Mouse (Mus musculus) spleen, postnatal 36 days (tissue): ENCODE measurements at regions not wholly inside any gene's neighbourhood (a gene's known extent, or its start where the extent isn't known, plus 50 kb on each side); places are given as distances from the start of the nearest gene placed in this dataset.

Experiments
- DNase-seq, 2 experiments: peaks; one replicate each; pipeline ENCODE4 v3.0.0; 2022; ENCODE audit warnings: low spot score in 2 of 2, mixed read lengths in 1 of 2

DNA sequence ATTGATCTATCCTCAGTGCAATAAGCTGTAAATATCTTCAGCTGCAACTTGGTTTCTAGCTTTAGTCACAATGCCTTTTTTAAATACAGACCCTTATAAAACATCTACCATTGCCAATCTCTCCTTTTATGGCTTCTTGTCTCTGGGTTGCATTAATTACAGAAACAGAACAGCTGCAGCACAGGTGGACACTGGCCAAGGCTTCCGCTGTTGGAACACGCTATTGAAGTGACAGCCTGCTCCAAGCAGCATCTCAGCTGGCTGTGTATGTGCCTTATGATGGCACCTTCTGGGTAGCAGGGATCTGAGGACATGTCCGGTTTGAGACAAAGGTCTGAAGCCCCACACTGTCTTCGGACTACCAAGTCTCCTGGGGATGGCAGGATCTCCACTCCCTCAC, 207.1 kb upstream of the Plpp4 start:
- no peak for DNase-seq

DNA sequence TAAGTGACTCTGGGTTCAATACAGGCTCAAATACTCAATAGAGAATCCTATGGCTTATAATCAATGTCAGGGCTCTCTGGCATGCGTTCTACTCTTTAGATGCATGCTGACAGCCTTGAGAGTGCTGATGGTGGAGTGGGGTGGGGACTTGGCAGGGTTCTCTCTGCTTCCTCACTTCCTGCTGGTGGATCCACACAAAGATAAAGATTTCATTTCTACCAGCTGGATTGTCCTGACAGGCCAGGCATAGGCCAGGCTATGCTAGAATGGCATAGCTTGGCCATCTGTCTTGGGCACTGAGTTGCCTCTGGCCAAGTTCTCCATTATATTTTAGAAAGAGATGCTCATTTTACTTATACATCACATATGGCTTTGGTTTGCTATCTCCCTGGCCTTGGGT, 206.2 kb upstream of the Plpp4 start:
- no peak for DNase-seq

DNA sequence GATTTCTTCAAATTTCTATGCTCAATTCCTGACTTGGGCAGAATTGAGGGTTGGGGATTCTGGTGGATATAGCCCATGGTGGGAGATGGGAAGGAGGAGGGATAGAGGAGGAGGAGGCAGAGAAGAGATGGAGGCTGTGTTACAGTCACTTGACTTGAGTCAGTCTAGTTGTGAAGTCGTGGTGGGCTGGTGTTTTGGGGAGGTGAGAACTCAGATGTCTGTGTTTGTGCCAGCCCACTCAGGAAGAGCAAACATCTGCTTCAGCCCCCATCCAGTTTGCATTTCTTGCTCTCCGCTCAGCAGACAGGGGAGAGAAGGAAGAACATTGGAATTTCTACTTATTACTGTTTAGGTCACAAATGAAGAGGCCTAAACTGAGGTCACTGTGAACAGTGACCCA, 189.9 kb upstream of the Plpp4 start:
- DNase-seq, result no peak

DNA sequence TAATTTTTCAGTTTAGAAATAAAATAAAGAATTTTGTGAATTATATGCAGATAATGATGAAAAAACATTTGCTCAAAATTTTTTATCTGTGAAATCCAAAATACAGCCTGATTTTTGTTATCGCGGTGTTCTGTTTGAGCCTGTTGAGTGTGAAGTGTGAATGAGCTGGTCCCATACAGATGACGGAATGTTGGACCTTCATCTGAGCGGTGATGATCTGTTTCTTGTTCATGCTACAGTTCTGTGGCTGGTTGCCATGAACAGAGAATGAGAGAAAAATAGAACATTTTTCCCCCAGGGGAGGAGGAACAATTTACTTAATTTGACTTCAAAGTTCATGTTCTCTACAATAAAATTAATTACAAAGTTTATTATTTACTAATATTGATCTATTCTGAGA, 188.7 kb upstream of the Plpp4 start:
- DNase-seq, result no peak

DNA sequence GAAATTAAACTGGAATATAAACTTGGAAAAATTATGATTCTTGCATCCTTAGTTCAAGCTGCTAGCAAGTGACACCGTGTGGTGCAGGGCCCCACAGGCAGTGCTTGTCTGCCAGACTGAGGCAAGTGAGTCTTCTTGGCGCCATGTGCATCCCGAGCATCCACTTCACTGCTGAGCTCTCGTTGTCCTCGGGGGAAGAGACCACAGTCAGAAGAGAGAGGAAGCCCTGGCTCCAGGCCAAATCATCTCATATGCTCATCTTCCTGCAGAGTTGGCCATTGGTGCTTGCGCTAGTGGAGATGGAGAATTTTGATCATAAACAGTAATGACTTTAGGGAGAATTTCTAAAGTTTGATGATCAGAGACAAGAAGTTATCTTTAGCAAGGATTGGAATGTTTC, 177.0 kb upstream of the Plpp4 start:
- DNase-seq, result no peak

DNA sequence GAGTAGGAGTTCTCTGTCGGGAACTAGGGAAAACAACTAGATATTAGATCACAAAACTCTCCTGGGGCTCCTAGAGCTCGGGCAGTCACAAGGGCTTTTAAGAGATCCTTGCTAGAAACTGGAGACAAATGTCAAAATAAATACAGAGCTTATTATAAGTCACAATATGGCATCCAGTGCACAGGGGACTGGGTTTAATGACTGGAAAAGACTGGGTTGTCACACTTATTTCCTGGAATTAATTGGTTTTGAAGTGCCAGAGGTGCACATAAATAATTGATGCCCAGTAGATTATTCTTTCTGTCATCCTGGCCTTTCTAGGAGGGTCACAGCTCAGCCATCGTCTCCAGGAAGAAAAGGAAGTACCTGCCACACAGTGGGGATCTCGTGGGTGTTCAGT, 165.4 kb upstream of the Plpp4 start:
- DNase-seq, result no peak

DNA sequence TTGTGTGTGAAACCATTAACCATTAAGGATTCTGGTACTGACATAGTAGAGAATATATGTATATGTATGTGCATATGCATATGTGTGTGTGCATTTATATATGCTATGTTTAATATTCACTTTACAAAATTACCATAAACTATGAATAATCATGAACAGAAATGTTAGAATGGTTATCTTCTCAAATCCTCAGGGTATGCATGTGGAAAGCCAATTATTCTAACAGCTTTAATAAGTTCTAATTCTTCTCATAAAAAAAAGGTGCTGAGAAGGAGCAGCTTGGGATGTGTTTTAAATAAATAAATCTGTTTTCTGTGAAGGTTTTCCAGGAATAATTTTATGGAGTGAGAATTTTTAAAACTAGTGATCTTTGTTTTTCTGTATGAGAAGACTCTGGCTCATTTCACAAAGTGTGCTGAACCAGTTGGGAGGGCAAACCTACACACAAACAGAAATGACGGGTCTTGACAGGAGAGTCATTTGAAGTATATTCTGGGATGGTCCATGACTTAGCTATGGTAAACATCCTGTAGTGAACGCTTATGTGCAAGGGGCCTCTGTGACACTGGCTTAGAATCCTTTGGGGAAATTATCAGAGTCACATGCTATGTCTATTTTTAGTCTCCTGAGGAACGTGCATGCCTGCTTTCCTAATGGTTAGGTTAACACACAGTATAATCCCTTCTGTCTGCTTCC, 160.3 kb upstream of the Plpp4 start:
- no peak for DNase-seq

DNA sequence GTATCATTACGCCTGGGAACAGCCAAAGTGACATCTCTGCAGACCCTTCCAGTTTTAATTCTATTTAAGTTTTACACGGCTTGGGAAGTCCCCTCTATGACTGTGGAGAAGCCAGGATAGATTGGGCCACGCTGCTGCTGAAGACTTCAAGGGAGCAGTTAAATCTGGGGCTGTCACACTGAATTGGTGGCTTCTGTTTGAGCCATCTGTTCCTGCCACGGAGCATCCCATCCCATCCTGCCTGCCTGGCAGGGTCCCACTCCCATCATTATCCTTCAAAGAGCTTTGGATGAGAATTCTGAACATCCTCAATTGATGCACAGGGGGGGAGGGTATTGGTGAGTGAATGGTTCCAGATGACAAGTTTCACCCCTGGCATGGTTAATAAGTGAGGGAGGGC, 154.4 kb upstream of the Plpp4 start:
- no peak for DNase-seq

DNA sequence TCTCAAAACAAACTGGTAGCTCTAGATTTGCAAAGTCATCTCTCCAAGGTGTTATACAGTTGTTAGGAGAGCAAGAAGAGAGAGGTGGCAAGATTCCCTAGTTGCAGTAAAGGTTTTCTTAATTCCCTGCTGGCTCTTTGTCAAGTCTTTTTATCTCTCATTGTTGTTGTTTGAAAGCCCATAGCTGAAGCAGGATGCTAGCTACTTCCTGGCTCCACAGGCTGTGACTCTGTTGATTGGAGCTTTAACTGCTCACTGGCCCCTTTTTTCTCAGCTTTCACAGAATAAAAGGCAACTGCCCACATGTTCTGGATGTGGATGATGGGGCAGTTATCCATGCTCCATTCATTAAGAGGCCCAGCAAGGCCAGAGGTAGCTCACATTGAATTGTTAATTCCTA, 122.7 kb upstream of the Plpp4 start:
- DNase-seq, result no peak

DNA sequence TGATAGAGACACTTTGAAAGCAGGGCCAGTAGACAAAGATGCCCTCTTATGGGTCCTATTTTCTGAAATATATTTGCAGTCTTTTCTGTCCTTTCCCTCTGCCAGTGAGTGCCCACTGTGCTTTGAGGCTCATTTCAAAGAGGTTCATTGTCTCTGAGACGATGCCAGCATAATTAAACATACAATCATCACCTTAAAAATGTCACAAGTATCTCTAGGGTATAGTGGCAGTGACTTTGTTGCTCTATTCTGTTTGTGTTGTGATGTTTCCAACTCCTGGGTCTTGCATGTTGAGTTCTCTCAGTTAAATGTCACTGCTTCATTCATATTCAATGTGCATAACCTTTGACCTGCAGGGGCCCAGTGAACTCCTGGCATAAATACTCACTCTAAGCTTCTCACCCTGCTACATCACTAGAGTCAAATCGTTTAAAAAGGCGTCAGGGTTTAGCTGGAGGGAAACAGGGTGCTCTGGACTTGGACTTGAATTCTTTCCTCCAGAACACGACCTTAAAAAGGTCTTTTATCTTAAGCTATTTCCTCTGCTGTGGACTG, 122.1 kb upstream of the Plpp4 start:
- DNase-seq, result no peak

DNA sequence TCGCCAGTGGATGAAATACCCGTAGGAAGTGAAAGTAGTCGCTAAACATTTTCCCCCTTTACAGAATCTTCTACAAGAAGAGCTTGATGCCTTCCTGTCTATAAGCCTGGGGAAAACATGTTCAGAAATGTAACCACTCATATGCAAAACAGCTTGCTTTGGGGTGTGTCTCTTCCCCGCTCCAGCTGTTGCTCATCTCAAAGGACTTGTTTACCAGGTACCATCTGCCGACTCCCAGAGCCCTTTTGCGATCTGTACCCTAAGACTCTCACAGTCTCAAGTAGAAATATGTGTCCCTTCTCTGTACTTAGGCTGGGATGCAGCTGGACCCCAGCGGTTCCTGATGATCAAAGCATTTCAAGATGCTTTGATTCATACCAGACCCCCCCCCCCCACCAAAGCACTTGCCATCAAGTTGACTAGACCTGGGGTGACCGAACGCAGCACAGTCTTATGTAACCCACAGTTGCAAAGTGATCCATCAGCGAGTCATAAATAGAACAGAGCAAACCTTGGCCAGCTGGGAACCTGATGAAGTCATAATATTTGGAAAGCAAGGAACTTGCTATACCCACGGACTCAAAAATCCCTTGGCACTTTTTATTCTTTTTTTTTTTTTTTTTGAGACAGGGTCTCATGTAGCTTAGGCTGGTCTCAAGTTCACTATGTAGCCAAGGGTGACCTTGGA, 119.4 kb upstream of the Plpp4 start:
- no peak for DNase-seq

DNA sequence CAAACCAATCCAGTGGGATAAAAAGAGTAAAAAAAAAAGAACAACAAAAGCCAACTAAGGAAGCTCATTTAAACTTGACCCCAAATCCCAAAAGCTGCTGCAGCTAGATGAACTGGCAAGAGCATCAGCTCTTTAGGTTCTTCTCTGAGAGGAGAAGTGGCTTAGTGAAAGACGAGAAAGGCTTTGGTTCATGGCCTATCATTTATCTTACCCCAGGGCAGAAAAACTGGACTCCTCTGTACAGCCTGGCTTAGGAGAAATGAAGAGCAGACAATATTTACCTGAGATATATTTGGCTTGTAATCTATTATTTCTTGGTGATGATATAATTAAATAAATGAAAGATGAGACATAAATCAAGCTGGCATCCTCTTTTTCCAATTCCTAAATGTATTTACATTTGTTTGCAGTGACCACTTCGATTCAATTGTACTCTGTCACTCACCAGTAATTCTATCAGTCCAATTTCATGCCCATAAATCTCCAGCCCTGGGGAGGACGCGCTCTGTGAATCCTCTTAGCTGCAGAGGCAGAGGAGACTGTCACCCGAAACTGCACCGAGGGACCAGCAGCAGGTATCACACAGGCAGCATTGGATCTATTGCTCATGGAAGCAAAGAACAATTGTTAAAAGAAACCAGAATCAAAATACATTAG, 114.8 kb upstream of the Plpp4 start:
- no peak for DNase-seq

DNA sequence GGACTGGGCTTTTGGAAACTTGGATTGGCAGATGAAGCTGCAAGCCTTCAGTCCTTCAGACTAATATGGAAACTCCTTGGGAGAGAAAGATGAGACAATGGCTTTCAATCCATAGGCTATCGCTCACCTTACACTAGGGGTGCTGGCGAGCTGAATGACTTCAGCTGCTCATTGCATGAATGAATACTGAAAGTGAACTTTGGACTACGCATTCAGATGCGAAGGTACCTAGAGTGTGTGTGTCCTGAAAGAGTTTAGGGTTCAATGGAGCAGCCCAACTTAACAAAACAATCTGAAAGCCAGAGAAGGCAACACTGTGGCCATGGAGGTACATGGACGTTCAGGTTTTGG, 114.3 kb upstream of the Plpp4 start:
- DNase-seq, result no peak

DNA sequence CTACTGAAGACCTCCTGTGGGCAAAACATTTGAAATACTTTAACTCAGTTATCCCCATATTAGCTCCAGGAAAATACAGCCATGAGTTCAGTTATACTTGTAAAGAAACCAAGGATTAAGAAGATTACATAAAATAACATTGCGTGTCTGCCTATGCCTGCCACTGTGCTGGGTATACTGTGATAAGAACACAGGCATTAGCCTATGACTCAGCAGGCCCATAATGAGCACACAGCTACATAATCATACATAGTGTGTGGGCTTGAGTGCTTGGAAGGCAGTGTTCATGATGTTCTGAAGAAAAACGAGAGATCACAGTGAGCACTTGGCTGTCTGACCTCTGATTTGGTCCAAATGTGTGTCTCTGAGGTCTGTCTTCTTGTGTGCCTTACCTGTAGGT, 101.3 kb upstream of the Plpp4 start:
- no peak for DNase-seq

DNA sequence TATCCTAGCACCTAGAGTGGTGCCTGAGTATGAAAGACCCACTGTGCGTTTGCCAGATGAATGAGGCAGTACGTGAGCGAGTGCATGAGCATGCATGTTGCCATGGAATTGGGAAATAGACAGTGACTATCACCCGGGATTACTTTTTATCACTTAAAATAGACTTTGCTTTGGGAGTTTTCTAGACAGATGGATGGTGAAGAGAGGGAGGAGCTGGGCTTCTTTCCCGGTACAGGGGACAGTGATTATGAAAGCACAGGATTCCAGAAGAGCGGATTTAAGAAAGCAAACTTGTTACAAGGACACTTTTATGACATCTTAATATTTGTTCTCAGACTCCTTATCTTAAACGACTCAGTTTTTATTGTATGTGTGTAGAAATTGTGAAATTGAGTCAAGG, 86.9 kb upstream of the Plpp4 start:
- DNase-seq, result no peak

DNA sequence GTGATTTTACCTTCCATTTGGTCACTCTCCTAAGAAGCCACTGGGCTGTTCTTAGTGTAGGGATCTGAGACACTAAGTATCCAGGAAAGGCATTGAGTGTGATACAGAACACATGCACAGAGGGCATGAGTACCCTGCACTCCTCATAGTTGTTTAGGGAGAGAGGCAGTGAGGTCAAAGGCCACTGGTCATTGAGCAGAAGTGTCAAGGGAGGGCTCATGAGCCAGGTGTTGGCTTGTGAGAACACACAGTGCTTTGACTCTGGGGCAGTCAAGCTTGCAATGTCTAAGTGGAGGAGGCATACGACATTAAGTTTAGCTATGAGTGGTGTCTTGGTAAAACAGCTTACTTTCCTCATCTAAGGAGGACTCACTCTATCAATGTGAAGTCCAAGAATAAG, 65.9 kb upstream of the Plpp4 start:
- no peak for DNase-seq

DNA sequence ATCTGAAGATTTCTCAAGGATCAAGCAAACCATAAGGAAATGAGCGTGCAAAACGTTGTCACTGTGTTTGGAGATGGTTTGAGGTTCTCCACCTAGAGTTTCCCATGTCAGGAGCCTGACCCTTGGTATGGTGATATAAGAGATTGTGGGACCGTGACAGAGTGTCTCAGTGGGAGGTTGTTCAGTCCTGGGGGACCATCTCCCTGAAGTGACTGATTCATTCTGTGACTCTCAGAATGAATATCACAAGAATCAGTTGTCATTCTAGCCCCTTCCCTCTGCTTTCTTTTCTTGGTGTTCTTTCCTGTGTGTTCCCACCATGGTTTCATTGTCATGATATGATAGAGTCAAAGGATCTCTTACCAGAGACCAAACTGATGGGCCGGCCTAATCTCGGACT, 49.8 kb upstream of the Plpp4 start:
- DNase-seq, result no peak
